Mouse (Mus musculus) c-Kit-positive CD71-positive TER-119-negative erythroid progenitor cells, embryonic 14.5 days (primary cell): ENCODE measurements around the gene Mob1a.
"Not testable (repeated sequence)": the region's sequence is repeated elsewhere in the genome, so short reads cannot be mapped to it uniquely, and the experiment has no call there.

Source experiments
- DNase-seq: peaks from one replicate; pipeline ENCODE4 v3.0.0-alpha.2; 2013; ENCODE audit warnings: low read depth

Mob1a gene

GRCm38 (mm10) chr6:83342957-83343356, 17.1 kb downstream of the Mob1a start:
- DNase-seq: no peak

- not testable (repeated sequence) for DNase-seq
Observed at GRCm38 (mm10) chr6:83345285-83345684, 19.5 kb downstream of the Mob1a start.

- no peak for DNase-seq
Observed at GRCm38 (mm10) chr6:83347916-83348315, 22.1 kb downstream of the Mob1a start.

DNA sequence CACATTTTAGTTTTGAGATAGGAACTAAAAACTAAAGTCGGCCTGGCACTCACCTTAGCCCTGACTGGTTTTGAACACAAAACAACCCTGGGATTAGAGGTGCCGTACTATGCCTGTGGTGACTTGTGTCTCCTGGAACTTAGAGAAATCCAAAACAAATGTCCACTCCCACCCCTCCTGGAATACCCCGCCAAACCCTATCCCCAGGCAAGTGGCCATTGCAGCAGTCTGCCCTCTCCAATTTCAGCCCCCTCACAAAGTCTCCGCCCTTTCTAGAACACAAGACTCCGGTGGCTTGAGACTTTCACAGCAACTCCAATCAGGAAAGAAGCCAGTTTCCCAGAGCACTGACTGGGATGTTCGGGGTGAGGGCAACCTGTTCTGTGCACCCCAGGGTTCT, 23.1 kb downstream of the Mob1a start, which contains the start of gene Bola3:
Gene Bola3 (plus strand): TSS at position 275 of the 400 bp plus-strand sequence.
- no peak for DNase-seq

GRCm38 (mm10) chr6:83349274-83349958, 23.6 kb downstream of the Mob1a start:
- peak; percentile 70 for DNase-seq

GRCm38 (mm10) chr6:83350172-83350571, 24.4 kb downstream of the Mob1a start:
- no peak for DNase-seq

DNA sequence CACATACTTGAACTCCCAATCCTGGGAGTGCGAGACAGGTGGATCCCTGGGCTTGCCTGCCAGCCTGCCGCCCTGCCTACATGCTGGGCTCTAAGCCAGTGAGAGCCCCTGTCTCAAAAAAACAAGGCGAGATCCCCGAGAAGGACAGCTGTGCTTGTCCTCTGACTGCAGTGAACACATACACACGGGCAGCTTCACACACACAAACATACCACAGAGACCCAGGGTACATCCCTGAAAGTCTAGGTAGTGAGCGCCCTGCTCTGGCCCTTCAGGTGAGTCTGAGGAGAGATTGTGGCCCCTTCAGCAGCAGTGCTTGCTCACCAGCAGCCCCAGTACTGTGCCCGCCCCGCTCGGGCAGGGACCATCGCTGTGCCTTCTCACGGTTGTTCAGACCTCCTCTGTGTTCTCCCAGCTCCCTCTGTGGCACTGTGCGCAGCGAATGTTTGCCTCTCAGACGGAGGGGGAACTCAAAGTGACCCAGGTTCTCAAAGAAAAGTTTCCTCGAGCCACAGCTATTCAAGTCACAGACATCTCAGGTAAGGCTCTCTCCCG, 25.1 kb downstream of the Mob1a start:
- no peak for DNase-seq

DNA sequence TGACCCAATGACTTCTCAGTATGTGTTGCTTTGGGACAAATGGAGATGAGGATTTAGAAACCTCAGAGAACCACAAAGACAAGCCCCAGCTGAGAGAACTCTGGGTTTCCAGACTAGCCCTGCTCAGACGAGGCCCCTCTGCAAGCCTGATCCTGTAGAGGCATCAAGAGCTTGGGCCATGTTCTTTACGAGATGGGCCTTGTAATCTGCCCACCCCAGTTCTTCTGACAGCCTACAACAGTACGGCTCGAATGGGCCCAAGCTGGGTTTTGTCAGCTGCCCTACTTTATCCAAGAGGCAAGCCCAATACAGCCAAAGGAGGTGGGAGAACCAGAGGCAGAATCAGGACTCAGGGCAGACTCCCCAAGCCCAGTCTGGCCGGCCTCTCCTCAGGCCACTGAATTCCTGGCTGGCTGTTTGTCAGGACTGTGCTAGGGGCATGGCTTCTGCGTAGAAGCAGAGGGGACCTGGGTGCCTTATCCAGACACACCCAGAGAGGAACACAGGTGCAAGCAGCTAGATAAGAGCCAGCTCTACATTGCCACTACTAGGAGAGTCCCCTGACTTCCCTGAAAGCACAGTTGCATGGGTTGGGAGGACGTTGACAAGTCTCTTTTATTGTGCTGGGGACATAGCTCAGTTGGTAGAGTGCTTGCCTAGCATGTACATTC, 25.8 kb downstream of the Mob1a start:
- peak; percentile 92 for DNase-seq

DNA sequence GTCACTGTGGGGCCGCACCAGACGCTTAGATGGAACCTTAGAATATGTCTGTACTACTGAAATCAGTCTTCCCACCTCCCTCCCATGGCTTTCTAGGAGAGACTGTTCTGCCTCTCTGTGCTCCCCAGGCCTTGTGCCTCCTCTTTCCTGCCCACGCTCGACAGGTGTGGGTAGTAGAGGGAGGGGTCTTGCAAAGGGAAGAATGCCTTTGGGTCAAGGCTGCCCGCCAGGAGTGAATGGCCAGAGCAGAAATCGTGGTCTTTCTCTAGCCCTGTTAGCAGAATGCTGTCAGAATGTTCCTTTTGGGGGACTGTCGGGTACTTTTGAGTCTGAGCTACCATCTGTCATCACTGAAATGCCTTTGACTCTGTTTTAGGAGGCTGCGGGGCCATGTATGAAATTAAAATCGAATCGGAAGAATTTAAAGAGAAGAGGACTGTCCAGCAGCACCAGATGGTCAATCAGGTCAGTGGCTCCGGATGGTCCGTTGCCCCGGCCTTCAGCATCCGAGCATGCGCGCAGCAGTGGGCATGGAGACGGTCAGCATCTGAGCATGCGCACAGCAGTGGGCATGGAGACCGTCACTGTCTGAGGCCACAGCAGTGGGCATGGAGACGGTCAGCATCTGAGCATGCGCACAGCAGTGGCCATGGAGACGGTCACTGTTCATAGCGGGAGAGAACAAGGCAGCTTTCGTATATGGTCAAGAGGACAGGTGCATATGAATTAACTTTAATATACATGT, 27.0 kb downstream of the Mob1a start:
- no peak for DNase-seq

- no peak for DNase-seq
Observed at GRCm38 (mm10) chr6:83354856-83355781, 29.3 kb downstream of the Mob1a start.

GRCm38 (mm10) chr6:83356569-83357138, 30.8 kb downstream of the Mob1a start:
- DNase-seq: peak; percentile 65

GRCm38 (mm10) chr6:83357436-83357835, 31.6 kb downstream of the Mob1a start:
- DNase-seq: no peak

DNA sequence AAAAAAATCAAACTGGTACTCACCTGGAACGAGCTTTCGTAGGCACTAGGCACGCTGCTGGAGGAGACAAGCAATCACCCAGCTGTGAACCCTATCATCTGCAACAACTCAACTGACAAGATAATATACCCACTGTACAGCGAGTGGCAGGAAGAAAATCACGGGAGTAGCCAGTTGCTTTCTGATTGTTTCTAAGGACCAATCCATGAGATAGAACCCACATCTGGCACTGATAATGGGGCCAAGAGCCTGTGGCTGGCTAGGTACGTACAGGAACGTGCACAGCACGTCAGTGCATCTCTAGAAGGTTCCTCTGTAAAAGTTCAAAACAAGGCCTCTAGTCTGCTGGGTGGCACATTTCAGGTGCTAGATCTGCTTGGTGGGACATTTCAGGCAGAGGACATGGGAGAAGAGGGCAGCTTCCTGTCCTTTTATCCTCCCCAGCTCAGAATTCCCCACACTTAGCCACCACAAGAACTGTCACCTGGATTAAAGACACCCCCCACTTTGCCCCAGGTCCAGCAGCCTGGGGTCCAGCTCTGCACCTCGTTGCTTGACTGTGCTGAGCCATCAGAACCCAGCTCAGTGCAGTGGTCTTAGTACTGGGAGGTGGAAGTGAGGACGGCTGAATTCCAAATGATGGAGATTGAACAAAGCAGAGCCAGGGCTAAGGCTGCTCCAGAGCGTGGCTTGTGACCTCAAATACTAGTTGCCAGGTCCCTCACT, 35.9 kb downstream of the Mob1a start:
- DNase-seq: no peak

GRCm38 (mm10) chr6:83363075-83363474, 37.3 kb downstream of the Mob1a start:
- no peak for DNase-seq

DNA sequence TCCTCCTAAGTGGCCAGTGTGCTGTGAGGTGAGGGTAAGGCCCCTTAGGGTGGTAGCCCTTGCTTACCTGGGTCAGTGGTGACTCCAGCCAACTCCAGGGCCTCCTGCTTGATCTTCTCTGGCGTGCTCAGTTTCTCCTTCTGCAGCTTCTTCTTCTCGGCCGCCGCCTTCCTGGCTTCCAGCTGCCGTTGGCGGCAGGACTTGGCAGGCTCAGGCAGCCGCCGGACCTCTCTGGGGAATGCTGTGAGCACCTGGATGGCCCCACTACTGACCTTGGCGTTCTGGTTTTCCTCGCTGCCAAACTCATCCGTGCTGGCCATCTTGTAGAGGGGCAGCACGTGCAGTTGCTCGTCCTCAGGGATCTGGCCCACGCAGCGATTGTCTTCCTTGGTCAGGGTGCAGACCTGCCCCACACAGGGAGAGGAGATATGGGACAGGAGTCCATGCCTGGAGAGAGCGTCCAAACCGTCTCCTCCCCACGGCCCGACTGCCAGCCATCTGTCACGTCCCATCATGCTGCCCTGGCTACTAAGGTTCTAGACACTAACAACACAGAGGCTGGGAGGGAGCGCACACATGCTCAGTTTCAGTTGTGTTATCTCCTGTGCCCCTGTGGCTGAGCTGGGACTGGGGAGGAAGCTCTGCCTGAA, 44.6 kb downstream of the Mob1a start:
- no peak for DNase-seq

DNA sequence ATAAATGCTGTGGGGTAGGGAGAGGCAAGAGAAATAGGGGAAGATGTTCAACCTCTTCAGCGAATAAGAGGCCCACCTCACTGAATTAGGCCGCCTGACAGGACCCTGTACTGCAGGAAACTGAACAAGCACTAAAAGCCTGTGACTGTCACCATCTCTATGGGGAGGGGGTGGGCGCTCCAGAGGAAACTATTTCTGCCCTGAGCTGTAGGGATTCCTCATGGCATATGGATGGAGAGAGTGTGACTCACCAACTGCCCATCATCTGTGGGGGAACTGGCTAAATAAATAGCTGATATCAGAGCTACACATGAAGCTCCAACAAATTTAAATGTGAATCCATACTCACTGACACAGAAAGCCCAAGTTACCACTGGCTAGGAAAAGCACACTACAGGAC, 45.5 kb downstream of the Mob1a start:
- DNase-seq: no peak

DNA sequence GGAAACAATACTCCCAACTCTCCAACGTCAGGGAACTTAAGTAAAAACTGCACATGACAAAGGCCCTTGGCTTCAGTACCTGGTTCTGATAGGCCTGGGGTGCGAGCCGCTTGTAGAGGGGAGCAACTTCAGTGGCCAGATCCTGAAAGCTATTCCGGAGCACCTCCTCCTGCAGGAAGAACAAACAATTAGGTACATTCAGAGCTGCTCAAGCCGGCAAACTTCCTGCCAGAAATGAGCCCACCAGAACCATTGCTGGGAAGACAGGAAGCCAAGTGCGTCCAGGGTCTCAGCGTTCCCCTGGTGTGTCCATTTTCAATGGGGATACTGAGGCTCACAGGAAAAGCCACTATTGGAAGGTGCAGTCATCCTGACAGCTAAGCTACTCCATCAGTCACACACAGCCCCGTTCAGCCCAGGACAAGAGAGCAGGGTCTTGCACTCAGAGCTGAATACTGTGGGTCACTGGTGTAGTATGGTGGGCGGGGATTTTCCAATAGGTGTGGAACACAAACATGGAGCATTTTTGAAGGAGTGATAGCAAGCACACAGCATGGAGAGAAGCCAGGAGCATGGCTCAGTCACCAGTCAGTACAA, 48.0 kb downstream of the Mob1a start:
- no peak for DNase-seq

GRCm38 (mm10) chr6:83381510-83382491, 56.0 kb downstream of the Mob1a start:
- DNase-seq: peak; percentile 60
